Mouse (Mus musculus) stomach, postnatal 0 days (tissue): Measurements from ENCODE around the gene Cxcl9.

Experiments
- CTCF ChIP-seq: IDR thresholded peaks from 2 replicates; pipeline ENCODE4 v1.5.1; 2016; ENCODE audit warnings: antibody characterized with exemption, low read depth, mild to moderate bottlenecking, moderate library complexity
- EP300 ChIP-seq: optimal IDR thresholded peaks from 2 replicates; pipeline ENCODE3; 2016; ENCODE audit warnings: antibody characterized with exemption

DNA sequence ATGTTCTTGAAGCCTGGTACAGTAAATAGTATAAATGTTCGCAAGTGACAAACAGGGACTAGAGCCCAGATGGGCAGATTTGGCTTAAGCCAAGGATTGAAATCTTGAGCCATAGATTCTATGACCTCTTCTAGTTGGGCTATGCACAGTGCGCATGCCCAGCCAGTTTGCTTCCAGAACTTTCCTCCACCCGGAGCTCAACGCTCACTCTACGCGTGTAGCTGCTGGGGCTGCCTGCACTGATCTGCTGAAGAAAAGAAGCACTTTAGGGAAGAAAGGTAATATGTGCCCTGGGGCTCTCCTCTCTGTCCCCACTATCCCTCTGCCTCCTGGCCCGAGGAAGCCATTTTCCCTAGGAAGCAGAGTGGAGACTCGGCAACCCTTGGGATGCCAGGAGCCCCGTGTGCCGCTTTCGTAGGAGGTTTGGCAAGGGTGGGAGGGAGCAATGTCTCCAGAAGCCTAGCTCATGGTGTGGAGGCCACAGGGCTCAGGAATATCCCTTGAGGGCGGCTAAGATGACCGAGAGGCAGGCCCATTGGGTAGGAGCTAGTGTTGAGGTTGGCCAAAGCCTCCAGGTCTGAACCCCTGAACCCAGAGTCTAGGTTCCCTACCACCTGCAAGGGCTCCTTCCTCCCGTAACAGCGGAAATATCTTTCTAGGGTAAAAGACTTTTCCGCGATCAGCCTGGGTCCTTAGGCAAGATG lies 3.9 kb upstream of the Cxcl9 start, which contains the start of gene Art3:
- no peak for TF ChIP-seq CTCF
- no peak for TF ChIP-seq EP300
